Mouse (Mus musculus) heart, embryonic 15.5 days (tissue): ENCODE measurements at regions not wholly inside any gene's neighbourhood (a gene's known extent, or its start where the extent isn't known, plus 50 kb on each side); places are given as distances from the start of the nearest gene placed in this dataset.
A peak's percentile ranks its signal among the peaks of the same experiment; 100 is the strongest.

Source experiments
- ATAC-seq: fragments of 200-750 bp; cut with Nextera tagmentation; replicated peaks from 2 replicates; pipeline ENCODE4 v1.8.0; 2017; ENCODE audit warnings: low read depth, moderate TSS enrichment; ENCODE audit not compliant: insufficient number of reproducible peaks, insufficient read depth, low FRiP score
- H3K27ac ChIP-seq: fragments of 300-500 bp; sonication (generic); 2 replicates; pipeline ENCODE4 v1.5.1; 2015; ENCODE audit warnings: mild to moderate bottlenecking, inconsistent platforms
- H3K27me3 ChIP-seq: fragments of 300-500 bp; sonication (generic); 2 replicates; pipeline ENCODE4 v1.6.1; 2015; ENCODE audit warnings: inconsistent platforms
- H3K36me3 ChIP-seq: fragments of 300-500 bp; sonication (generic); 2 replicates; pipeline ENCODE4 v1.6.1; 2015; ENCODE audit warnings: mild to moderate bottlenecking, inconsistent platforms
- H3K4me1 ChIP-seq: fragments of 300-500 bp; sonication (generic); replicated peaks from 2 replicates; pipeline ENCODE4 v1.6.1; 2015; ENCODE audit warnings: inconsistent platforms
- H3K4me2 ChIP-seq: fragments of 300-500 bp; sonication (generic); 2 replicates; pipeline ENCODE4 v1.6.1; 2015; ENCODE audit warnings: inconsistent platforms, mild to moderate bottlenecking, moderate library complexity
- H3K4me3 ChIP-seq: fragments of 300-500 bp; sonication (generic); 2 replicates; pipeline ENCODE4 v1.5.1; 2015; ENCODE audit warnings: mild to moderate bottlenecking, inconsistent platforms
- H3K9ac ChIP-seq: fragments of 300-500 bp; sonication (generic); 2 replicates; pipeline ENCODE4 v1.6.1; 2015; ENCODE audit warnings: mild to moderate bottlenecking, inconsistent platforms
- H3K9me3 ChIP-seq: fragments of 300-500 bp; sonication (generic); replicated peaks from 2 replicates; pipeline ENCODE4 v1.6.1; 2016; ENCODE audit warnings: inconsistent platforms
- WGBS: fragments of 180-500 bp; shearing (Covaris S2); methylation state at CpG from one replicate; pipeline ENCODE4 v1.1.7; 2015; ENCODE audit warnings: mixed read lengths; 5-methylcytosine and 5-hydroxymethylcytosine counted together

DNA sequence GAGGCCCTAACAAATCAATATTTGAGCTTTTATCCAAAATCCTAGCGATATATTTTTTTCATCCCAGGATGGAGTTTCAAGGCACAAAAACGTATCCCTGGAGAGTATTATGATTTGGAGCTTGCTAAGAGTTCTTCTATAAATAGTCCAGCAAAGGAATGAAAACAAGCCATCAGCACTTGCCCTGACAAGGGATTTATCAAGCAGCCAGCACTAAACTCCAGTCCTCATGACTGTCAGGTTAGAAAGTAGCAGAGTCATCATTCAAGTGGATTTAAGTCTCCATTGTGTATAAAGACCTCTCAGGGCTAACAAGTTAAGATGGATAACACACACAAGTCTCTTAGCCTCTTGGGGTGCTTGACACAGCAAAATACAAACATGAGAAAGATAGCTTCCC is 148.6 kb upstream of the Ust start:
- Histone ChIP-seq H3K4me3 (no peak overlapping the region), H3K9me3 (no peaks in the 10 kb centered on the region), H3K4me1 (peaks cover 3% of the 10 kb centered on the region; the same call in 1 of the 2 replicates), H3K4me2 (no peak overlapping the region), H3K27me3 (no peaks in the 10 kb centered on the region), H3K27ac (peak overlapping the region; percentile 61; the same call in 1 of the 2 replicates), H3K9ac (no peak overlapping the region), H3K36me3 (no peaks in the 10 kb centered on the region)
- WGBS: 23% methylated on average over 2 of the region's 2 CpGs
- peak; percentile 43; the same call in 1 of the 2 replicates for ATAC-seq

DNA sequence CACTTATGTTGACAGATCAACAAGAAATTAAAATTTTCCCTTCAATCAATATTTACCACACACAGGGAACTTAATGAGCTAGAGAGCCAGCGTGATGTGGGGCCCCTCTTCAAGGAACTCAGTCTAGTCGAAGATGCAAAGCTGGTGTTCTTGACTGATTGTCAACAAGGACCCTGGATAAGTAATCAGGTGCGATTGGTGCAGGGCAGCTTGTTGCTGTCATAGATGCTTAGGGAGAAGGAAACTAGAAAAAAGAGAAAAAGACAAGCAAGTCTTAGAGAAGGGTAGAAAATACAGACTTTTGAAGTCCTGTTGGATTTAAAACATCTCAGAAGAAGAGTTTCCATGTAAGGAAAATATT is 140.3 kb upstream of the Ust start:
- Histone ChIP-seq H3K9ac (no peak overlapping the region), H3K27ac (no peak overlapping the region), H3K4me3 (no peak overlapping the region), H3K27me3 (no peaks in the 10 kb centered on the region), H3K9me3 (no peaks in the 10 kb centered on the region), H3K4me1 (no peaks in the 10 kb centered on the region), H3K36me3 (no peaks in the 10 kb centered on the region), H3K4me2 (no peak overlapping the region)
- no peak for ATAC-seq
- 66% methylated on average over 3 of the region's 3 CpGs for WGBS

DNA sequence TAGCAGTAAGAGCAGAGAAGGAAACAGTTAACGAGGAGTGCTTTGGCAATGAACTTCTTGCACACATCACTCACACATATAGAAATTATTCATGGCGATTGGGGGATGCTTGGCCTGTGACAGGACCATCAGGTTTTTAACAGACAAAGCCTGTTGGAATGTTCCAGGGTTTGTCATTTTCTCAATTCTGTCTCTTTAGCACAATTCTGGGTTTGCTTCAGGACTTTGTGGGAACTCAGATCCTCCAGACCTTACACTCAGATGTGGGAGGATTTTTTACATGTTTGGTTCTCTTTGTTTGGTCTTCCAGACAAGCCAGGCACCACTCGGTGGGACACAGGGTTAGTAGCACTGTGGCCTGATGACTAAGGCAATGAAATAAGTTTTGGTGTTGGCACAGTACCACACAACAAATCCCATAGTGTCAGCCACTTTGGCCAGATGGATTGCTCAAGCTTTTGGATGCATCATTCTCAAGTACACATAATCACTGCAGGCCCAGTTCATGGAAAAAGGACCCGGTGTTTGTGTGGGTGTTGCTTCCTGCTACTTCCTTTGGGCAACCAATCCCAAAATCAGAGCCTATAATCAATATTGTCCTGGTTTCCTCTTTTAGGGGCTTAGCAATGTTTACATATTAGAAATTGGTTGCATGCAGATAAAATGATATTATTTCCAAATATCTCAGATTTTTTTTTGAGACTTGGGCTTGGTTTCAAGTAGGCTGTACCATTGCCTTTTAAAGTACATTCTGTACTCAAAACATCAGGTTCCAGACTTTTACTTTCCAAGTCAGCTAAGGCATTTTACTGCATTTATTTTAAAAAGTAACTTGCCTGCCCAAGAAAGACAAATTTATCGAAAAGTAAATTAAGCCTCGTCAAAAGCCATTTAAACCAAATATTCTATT is 139.7 kb upstream of the Ust start:
- no peak overlapping the region for H3K27ac ChIP-seq
- no peak for ATAC-seq
- H3K9me3 ChIP-seq: no peaks in the 10 kb centered on the region
- no peak overlapping the region for H3K4me2 ChIP-seq
- no peaks in the 10 kb centered on the region for H3K27me3 ChIP-seq
- no peaks in the 10 kb centered on the region for H3K36me3 ChIP-seq
- H3K4me1 ChIP-seq: no peaks in the 10 kb centered on the region
- no peak overlapping the region for H3K4me3 ChIP-seq
- WGBS: 79% methylated on average over 6 of the region's 6 CpGs
- H3K9ac ChIP-seq: no peak overlapping the region

DNA sequence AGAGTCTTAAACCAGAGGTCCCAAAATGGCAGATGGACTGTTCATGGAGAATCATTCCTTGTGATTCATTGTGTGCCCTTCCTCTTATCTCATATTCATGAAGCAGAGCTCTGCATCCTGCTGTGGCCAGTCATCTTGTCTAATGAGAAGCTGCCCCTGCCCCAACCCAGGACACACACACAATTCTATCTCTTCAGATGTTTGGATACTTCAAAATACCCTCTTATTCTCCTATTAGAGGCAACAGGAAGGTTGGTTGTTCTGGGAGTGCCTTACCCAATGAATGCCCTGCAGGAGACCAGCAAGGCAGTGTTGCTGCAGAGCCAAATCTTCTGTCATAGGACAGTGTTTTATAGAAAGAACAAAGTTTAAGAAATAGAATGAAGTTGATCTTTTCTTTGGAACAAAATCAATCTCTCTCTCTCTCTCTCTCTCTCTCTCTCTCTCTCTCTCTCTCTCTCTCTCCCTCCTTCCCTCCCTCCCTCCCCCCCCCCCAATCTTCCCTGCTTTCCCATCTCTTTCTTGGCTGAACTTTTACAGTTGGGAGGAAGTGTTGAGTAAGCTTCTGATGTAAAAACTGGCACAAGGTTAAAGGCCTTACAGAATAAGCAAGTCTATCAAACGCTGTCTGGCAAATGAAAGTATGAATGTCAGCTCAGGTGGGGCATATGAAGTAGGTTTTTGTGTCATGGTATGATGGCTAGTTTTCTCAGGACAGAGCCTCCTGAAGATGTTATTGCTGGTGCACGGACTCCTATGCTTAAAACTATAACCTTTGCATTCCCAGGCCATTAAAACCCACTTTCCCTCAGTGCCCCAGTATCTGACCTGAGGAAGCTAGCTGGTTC is 138.8 kb upstream of the Ust start:
- ATAC-seq: no peak
- no peaks in the 10 kb centered on the region for H3K9me3 ChIP-seq
- no peak overlapping the region for H3K27ac ChIP-seq
- no peak overlapping the region for H3K9ac ChIP-seq
- no peaks in the 10 kb centered on the region for H3K4me1 ChIP-seq
- H3K4me3 ChIP-seq: no peak overlapping the region
- no peaks in the 10 kb centered on the region for H3K27me3 ChIP-seq
- 62% methylated on average over 2 of the region's 2 CpGs for WGBS
- H3K4me2 ChIP-seq: no peak overlapping the region
- H3K36me3 ChIP-seq: no peaks in the 10 kb centered on the region

DNA sequence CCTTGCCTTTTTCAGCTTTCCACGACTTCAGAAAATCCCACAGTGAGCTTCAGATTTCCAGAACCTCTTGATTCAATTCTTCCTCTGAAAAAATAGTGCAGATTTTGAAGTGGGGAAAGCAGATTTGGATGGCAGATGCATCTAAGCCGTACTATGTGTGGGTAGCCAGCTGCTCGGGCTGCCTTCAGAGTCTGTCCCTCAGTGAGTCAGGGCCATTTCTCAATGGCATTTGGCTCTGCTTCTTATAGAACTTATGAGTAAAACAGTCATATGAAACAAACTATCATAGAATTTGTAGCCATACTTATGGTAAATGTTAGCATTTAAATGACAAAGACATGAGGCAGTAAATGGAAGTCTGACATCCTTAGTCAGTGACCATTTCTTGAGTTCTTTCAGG is 135.0 kb upstream of the Ust start:
- 71% methylated on average over 3 of the region's 3 CpGs for WGBS

DNA sequence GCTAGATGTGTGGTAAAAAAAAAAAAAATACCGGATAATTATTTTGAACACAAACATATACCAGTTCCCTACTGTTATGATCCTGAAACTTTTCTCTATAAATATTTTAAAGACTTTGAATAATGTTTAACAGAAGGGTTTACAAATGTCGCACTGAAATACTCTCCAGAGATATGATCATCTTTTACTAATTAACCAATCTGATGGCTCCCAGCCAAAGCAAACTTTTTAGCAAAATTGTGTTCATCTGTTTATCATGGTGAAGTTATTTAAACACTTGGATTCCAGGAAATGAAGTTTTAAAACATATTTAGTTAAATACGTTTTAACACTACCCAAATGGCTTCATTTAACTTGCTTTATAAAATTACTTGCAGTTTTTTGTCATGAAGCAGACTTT is 123.6 kb upstream of the Ust start:
- Histone ChIP-seq H3K4me1 (no peaks in the 10 kb centered on the region), H3K36me3 (no peaks in the 10 kb centered on the region), H3K4me3 (no peak overlapping the region), H3K27me3 (no peaks in the 10 kb centered on the region), H3K4me2 (no peak overlapping the region), H3K9me3 (0 out of 2 replicates have a peak, but pooled peaks cover 3% of the 10 kb centered on the region), H3K9ac (no peak overlapping the region), H3K27ac (no peak overlapping the region)
- ATAC-seq: no peak
- WGBS: 65% methylated on average over 3 of the region's 3 CpGs

More for the DNA sequence above, 135.0 kb upstream of the Ust start:
- no peak for ATAC-seq
- Histone ChIP-seq H3K36me3 (no peaks in the 10 kb centered on the region), H3K4me1 (no peaks in the 10 kb centered on the region), H3K9ac (no peak overlapping the region), H3K27ac (no peak overlapping the region), H3K4me2 (no peak overlapping the region), H3K27me3 (no peaks in the 10 kb centered on the region), H3K9me3 (no peaks in the 10 kb centered on the region), H3K4me3 (no peak overlapping the region)

DNA sequence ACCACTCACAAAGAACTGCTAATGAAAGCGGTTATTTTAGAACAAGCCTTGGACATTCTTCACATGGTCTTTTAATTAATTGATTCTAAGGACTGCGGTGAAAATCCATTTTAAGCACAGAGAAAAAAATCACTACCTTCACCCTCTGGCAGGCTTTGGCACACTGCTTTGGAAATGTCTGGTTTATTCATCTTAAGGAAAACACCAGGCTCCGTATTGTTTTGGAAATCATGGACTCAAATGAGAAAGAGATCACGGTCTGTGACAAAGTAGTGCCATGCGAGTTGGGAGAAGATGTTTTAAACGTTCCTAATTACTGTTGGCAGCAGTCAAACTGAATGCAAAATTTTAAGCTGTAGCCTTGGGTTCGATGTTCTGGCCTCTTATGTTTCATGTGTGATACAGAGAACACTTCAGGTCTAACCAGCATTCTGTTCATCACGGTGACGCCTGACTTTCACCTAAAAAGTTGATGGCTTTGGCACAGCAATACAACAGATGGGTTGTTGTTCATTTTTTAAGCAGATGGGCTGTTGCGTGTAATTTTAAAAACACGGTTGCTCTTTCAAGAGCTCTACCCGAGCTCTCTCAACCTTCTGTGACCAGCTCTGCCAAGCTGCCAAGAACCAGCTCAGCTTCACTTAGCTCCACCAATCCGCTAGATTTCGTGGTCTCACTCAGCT is 105.7 kb upstream of the Ust start:
- Histone ChIP-seq H3K4me3 (no peak overlapping the region), H3K4me2 (no peak overlapping the region), H3K4me1 (no peaks in the 10 kb centered on the region), H3K27ac (no peak overlapping the region), H3K9me3 (no peaks in the 10 kb centered on the region), H3K36me3 (no peaks in the 10 kb centered on the region), H3K27me3 (no peaks in the 10 kb centered on the region), H3K9ac (no peak overlapping the region)
- 88% methylated on average over 14 of the region's 14 CpGs for WGBS
- no peak for ATAC-seq

DNA sequence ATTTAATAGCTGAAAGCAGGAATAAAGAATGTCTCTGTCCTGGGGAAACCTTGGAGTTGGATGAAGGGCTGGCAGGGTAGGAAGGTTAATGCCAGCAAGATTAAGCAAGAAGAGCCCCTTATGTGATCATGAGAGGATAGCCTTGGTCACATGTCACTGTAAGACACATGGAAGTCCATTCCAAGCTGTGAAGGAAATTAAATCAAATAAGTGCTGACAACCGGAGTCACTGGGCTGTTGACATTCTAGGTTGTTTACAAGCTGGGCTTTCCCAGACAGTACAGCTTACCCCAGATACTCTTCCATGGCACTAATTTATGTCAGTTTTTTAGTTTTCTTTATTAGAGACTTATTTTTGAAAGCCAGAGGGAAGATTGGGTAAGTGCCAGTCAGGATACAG is 100.1 kb upstream of the Ust start:
- no peaks in the 10 kb centered on the region for H3K27me3 ChIP-seq
- H3K27ac ChIP-seq: no peak overlapping the region
- no peak for ATAC-seq
- H3K4me3 ChIP-seq: no peak overlapping the region
- H3K9ac ChIP-seq: no peak overlapping the region
- no peaks in the 10 kb centered on the region for H3K9me3 ChIP-seq
- no peaks in the 10 kb centered on the region for H3K36me3 ChIP-seq
- 89% methylated on average over 1 of the region's 1 CpGs for WGBS
- no peak overlapping the region for H3K4me2 ChIP-seq
- no peaks in the 10 kb centered on the region for H3K4me1 ChIP-seq

DNA sequence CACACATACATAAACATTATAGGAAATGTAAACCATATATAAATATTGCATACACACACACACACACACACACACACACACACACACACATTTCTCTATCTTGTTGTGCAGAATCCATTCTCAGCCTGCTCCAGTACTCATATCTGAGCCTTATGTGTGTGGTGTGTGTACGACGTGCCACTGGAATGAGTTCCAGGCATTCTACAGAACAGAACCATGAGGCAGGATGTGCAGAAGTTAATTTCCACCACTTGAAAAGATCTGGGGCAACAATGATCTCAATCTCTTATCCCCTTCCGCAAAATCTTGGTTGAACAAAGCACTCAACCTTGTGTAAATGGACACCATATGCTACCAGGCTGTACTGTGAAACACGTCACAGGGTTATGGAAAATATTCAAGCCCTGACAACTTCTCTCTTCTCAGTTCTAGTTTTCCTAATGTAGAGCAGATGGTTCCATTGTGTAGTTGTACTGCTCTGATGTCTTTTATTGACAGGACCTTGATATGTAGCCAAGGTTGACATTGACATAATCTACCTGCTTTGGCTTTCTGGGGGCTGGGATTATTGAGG is 96.9 kb upstream of the Ust start:
- Histone ChIP-seq H3K4me1 (no peaks in the 10 kb centered on the region), H3K36me3 (no peaks in the 10 kb centered on the region), H3K9ac (no peak overlapping the region), H3K4me3 (no peak overlapping the region), H3K27me3 (no peaks in the 10 kb centered on the region), H3K27ac (no peak overlapping the region), H3K9me3 (no peaks in the 10 kb centered on the region), H3K4me2 (no peak overlapping the region)
- no peak for ATAC-seq
- 82% methylated on average over 4 of the region's 4 CpGs for WGBS

DNA sequence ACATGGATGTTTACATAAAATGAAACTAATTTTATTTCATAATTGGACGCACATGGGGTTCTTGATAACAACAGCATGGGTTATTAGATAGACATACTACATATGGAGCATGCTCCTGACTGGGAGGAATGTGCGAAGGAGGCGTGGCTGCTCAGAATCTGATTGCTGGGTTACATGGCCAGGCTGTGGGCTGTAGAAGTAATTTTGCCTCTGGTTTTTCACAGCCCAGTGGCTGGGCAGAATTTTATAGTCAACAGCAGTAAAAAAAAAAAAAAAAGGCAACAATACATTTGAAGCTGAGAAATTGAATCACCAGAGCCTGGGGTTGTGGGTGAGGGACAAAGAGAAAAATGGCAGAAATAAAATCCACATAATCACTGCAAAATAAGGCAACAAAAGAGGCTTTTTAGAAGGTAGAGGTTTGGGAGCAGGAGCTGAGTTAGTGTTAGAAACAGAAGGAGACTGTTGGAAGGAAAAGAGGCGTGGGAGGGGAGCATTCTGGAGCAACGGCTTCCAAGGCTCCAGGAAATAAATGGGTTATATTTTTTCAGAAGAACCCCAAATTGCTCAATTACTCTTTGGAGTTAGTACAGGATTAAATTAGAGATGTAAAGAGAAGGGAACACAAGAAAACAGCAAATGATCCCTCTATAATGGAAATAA is 71.4 kb upstream of the Ust start:
- no peak overlapping the region for H3K4me2 ChIP-seq
- no peaks in the 10 kb centered on the region for H3K27me3 ChIP-seq
- no peak overlapping the region for H3K9ac ChIP-seq
- no peak overlapping the region for H3K27ac ChIP-seq
- H3K4me1 ChIP-seq: no peaks in the 10 kb centered on the region
- no peak for ATAC-seq
- no peaks in the 10 kb centered on the region for H3K9me3 ChIP-seq
- no peaks in the 10 kb centered on the region for H3K36me3 ChIP-seq
- no peak overlapping the region for H3K4me3 ChIP-seq
- 84% methylated on average over 5 of the region's 5 CpGs for WGBS
